ENCODE assay signal across 12 mouse cellular contexts in genomic region chr1:193000908-193001307, GRCm38 (mm10). TPM values are rescaled to one million over a fixed set of nuclear protein-coding genes. Genes with fewer than 3 reads are reported as not detected.
A peak's percentile ranks its signal among the peaks of the same experiment; 100 is the strongest.
DNase-seq lines count a peak whose midpoint lies in the region; ATAC-seq and TF ChIP-seq lines count a peak whose summit lies in the region.
"Had no signal": no experiment of that assay in that cellular context is flagged by ENCODE, and none has a peak within 500 bp of the region (broad histone marks: within the 10 kb centered on the region; RNA-seq: fewer than 3 reads in every experiment).

No protein-coding gene starts in this region.

- H3K4me3 ChIP-seq in lung, postnatal 0 days (ENCODE audit: low read depth, low read length): no peak overlapping the region
- H3K4me3 ChIP-seq: forebrain, embryonic 10.5 days; hindbrain, embryonic 13.5 days; megakaryocyte, embryonic 14.5 days had no signal

- ATAC-seq in frontal cortex, adult (ENCODE audit: low TSS enrichment): peak; percentile 50; the same call in 1 of the 2 replicates
- ATAC-seq in lung, postnatal 0 days: no peak
- peak; percentile 62; the same call in 1 of the 2 replicates for ATAC-seq in common myeloid progenitor, adult 5-6 weeks (replicated peaks; ENCODE audit: low read depth, poor library complexity, severe bottlenecking)
- ATAC-seq in megakaryocyte-erythroid progenitor cell, adult 5-6 weeks (replicated peaks; ENCODE audit: low FRiP score, low TSS enrichment, poor library complexity, severe bottlenecking): 0 out of 2 replicates have a peak, but pooled peaks have one; percentile 53

- no peak for DNase-seq in frontal cortex, postnatal 36 days (ENCODE audit: low spot score in 2 of 2)
- peak; percentile 61 for DNase-seq in lung, postnatal 0 days (ENCODE audit: low spot score)
- no peak for DNase-seq in lung, postnatal 4 days
- DNase-seq in left cerebral cortex, postnatal 25 days (ENCODE audit: low spot score in 2 of 2): no peak
- no peak for DNase-seq in cerebellum, postnatal 25 days

- no peaks in the 10 kb centered on the region for H3K36me3 ChIP-seq in lung, postnatal 0 days (ENCODE audit: insufficient read depth, low read length)
- H3K36me3 ChIP-seq: forebrain, embryonic 10.5 days; G1E; hindbrain, embryonic 13.5 days had no signal

- H3K27me3 ChIP-seq in lung, postnatal 0 days (replicated peaks; ENCODE audit: insufficient read depth, low read length): no peaks in the 10 kb centered on the region
- H3K27me3 ChIP-seq: hindbrain, embryonic 13.5 days; megakaryocyte, embryonic 14.5 days had no signal

- intact Hi-C loops in left cerebral cortex, postnatal 25 days (cut with DNase I): no loop called here

- H3K4me1 ChIP-seq in lung, postnatal 0 days (ENCODE audit: insufficient read depth, low read depth, low read length): no peaks in the 10 kb centered on the region
- H3K4me1 ChIP-seq: forebrain, embryonic 10.5 days; hindbrain, embryonic 13.5 days had no signal

- peak; percentile 66 for TF ChIP-seq CTCF in lung, postnatal 0 days (IDR thresholded peaks at IDR 0.05)

- H3K9me3 ChIP-seq in lung, postnatal 0 days (ENCODE audit: low read length): no peaks in the 10 kb centered on the region
- H3K9me3 ChIP-seq: forebrain, embryonic 10.5 days; G1E; hindbrain, embryonic 13.5 days; megakaryocyte, embryonic 14.5 days had no signal

- no peak overlapping the region for H3K4me2 ChIP-seq in lung, postnatal 0 days (replicated peaks; ENCODE audit: low read depth, low read length)
- H3K4me2 ChIP-seq: hindbrain, embryonic 13.5 days had no signal

- H3K27ac ChIP-seq in lung, postnatal 0 days (ENCODE audit: low read length): no peak overlapping the region
- H3K27ac ChIP-seq: forebrain, embryonic 10.5 days; hindbrain, embryonic 13.5 days had no signal

- TF ChIP-seq EP300 in lung, postnatal 0 days (IDR thresholded peaks at IDR 0.05): no peak

- no peak overlapping the region for H3K9ac ChIP-seq in lung, postnatal 0 days (replicated peaks; ENCODE audit: low read depth)
- H3K9ac ChIP-seq: hindbrain, embryonic 13.5 days had no signal

RNA-seq across cellular contexts. Expression of gene Syt14, which starts 34.7 kb away (rescaled TPM):
- 0.18 and 0.30 TPM in 2 replicates for polyA plus RNA-seq in lung, postnatal 0 days (2015; fragmentation: Nextera tagmentation; extraction: Ambion mirVana)
- total RNA-seq in common myeloid progenitor, adult 5-6 weeks (2017): 0.14 and 0.92 TPM in 2 replicates
- not detected in 2 replicates for total RNA-seq in megakaryocyte-erythroid progenitor cell, adult 5-6 weeks (2014; fragmentation: Nextera tagmentation)
- total RNA-seq in megakaryocyte-erythroid progenitor cell, adult 5-6 weeks (2017): not detected in 2 replicates
- 10 to 100 TPM; 25.4 to 26.5 TPM for total RNA-seq in left cerebral cortex, postnatal 25 days (2021)
- polyA plus RNA-seq: G1E had no signal

Comparison
In these comparisons a context has a peak if more than half of its experiments do, and no peak if none do; other contexts are left out.
1. RNA of gene Syt14, which starts 34.7 kb away (total RNA-seq): 25.4 to 26.5 TPM in left cerebral cortex, postnatal 25 days; 0.14 to 0.92 TPM in common myeloid progenitor, adult 5-6 weeks and not detected in megakaryocyte-erythroid progenitor cell, adult 5-6 weeks; every median in the first group is over 10 times any median in the second.